Mouse (Mus musculus) cerebellum, adult 8-10 months (tissue): ENCODE results near the gene Lsm10.
"Not testable (repeated sequence)": the region's sequence is repeated elsewhere in the genome, so short reads cannot be mapped to it uniquely, and the experiment has no call there.

Source experiments
- DNase-seq: peaks from one replicate; pipeline ENCODE4 v3.0.0; 2022

Gene Lsm10

GRCm38 (mm10) chr4:126096464-126097111, at the start of gene Lsm10:
Gene Lsm10, plus strand, starts transcription at chr4:126096623.
- peak; percentile 89 for DNase-seq

- DNase-seq: peak; percentile 78
Measured at GRCm38 (mm10) chr4:126046851-126047585, 49.4 kb upstream of the Lsm10 start, which contains the start of gene Mrps15. Gene Mrps15, plus strand, starts transcription at chr4:126046925.

GRCm38 (mm10) chr4:126051617-126052016, 44.8 kb upstream of the Lsm10 start:
- no peak for DNase-seq

GRCm38 (mm10) chr4:126057207-126058133, 39.0 kb upstream of the Lsm10 start:
- DNase-seq: no peak

GRCm38 (mm10) chr4:126058134-126058996, 38.1 kb upstream of the Lsm10 start, which contains the start of gene Oscp1:
Gene Oscp1, plus strand, starts transcription at chr4:126058565.
- DNase-seq: peak; percentile 84

- no peak for DNase-seq
Measured at GRCm38 (mm10) chr4:126058997-126059362, 37.4 kb upstream of the Lsm10 start.

GRCm38 (mm10) chr4:126062856-126063255, 33.6 kb upstream of the Lsm10 start:
- DNase-seq: no peak

- no peak for DNase-seq
Measured at GRCm38 (mm10) chr4:126065241-126065640, 31.2 kb upstream of the Lsm10 start.

- DNase-seq: no peak
Measured at GRCm38 (mm10) chr4:126067401-126068077, 28.9 kb upstream of the Lsm10 start.

- DNase-seq: no peak
Measured at GRCm38 (mm10) chr4:126068842-126069241, 27.6 kb upstream of the Lsm10 start.

GRCm38 (mm10) chr4:126077833-126078232, 18.6 kb upstream of the Lsm10 start:
- DNase-seq: no peak

- DNase-seq: no peak
Measured at GRCm38 (mm10) chr4:126079266-126079665, 17.2 kb upstream of the Lsm10 start.

GRCm38 (mm10) chr4:126081601-126082000, 14.8 kb upstream of the Lsm10 start:
- DNase-seq: no peak

- DNase-seq: no peak
Measured at GRCm38 (mm10) chr4:126083021-126083420, 13.4 kb upstream of the Lsm10 start.

- no peak for DNase-seq
Measured at GRCm38 (mm10) chr4:126084382-126084781, 12.0 kb upstream of the Lsm10 start.

- peak; percentile 86 for DNase-seq
Measured at GRCm38 (mm10) chr4:126085996-126086576, 10.3 kb upstream of the Lsm10 start.

- DNase-seq: no peak
Measured at GRCm38 (mm10) chr4:126090101-126090847, 6.1 kb upstream of the Lsm10 start.

- no peak for DNase-seq
Measured at GRCm38 (mm10) chr4:126090848-126091124, 5.6 kb upstream of the Lsm10 start.

- DNase-seq: no peak
Measured at GRCm38 (mm10) chr4:126091873-126092272, 4.5 kb upstream of the Lsm10 start.

GRCm38 (mm10) chr4:126095622-126096430, 597 bp upstream of the Lsm10 start:
- not testable (repeated sequence) for DNase-seq
